In the genomic region with DNA sequence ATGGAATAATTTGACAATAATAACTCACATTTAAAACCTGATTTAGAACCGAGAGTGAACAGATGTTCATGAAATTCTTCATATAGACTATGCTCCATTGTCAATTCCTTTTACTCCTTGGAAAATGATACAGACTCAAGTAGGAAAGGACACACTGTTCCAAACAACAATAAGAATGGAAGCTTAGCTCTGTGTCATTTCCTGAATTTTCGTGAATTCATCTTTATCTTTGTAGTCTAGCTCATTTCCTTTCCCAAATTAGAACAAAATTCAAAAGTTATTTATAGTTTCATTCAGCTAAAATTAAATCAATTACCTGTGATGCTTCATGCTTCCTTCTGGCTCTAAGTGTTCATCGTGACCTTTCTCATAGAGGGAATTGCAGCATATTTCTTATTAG, we compare ENCODE assay signal across 25 mouse cellular contexts.
DNase-seq lines count a peak whose midpoint lies in the region; ATAC-seq and TF ChIP-seq lines count a peak whose summit lies in the region.
"Had no signal": no experiment of that assay in that cellular context is flagged by ENCODE, and none has a peak within 500 bp of the region (broad histone marks: within the 10 kb centered on the region; RNA-seq: fewer than 3 reads in every experiment).

No protein-coding gene starts in this region.

- no peaks in the 10 kb centered on the region for H3K36me3 ChIP-seq in heart, adult 2 months (ENCODE audit: control insufficient read depth, insufficient read depth, low read length)
- H3K36me3 ChIP-seq in heart, embryonic 11.5 days (ENCODE audit: control insufficient read depth, insufficient read depth, low read length), result no peaks in the 10 kb centered on the region
- H3K36me3 ChIP-seq in kidney, adult 2 months (ENCODE audit: control insufficient read depth, insufficient read depth, low read length), result no peaks in the 10 kb centered on the region
- H3K36me3 ChIP-seq in liver, adult 2 months (ENCODE audit: control insufficient read depth, insufficient read depth, low read length), result no peaks in the 10 kb centered on the region
- H3K36me3 ChIP-seq: embryonic facial prominence, embryonic 12.5 days; embryonic facial prominence, embryonic 15.5 days; heart, embryonic 12.5 days; heart, embryonic 15.5 days; hindbrain, embryonic 12.5 days; hindbrain, embryonic 15.5 days had no signal

- no peak for TF ChIP-seq CTCF in heart, adult 2 months (IDR thresholded peaks at IDR 0.05)
- TF ChIP-seq CTCF in kidney, adult 2 months (conservative IDR thresholded peaks at IDR 0.05; ENCODE audit: insufficient read depth, insufficient read length, low read depth, low read length), result no peak
- TF ChIP-seq CTCF in liver, adult 2 months (IDR thresholded peaks at IDR 0.05; ENCODE audit: low read depth, low read length), result no peak

- H3K27ac ChIP-seq in heart, adult 2 months, result peak overlapping the region; percentile 80
- H3K27ac ChIP-seq in heart, embryonic 11.5 days (ENCODE audit: low read depth, low read length), result no peak overlapping the region
- H3K27ac ChIP-seq in kidney, adult 2 months (ENCODE audit: insufficient read depth, low read depth, low read length), result peak overlapping the region; percentile 23; the same call in 1 of the 2 replicates
- H3K27ac ChIP-seq in liver, adult 2 months (replicated peaks; ENCODE audit: insufficient read depth, low read depth, low read length), result no peak overlapping the region
- H3K27ac ChIP-seq: embryonic facial prominence, embryonic 12.5 days; embryonic facial prominence, embryonic 15.5 days; gastrocnemius, adult 2 months; heart, embryonic 15.5 days; hindbrain, embryonic 12.5 days; hindbrain, embryonic 15.5 days had no signal

- no peaks in the 10 kb centered on the region for H3K79me2 ChIP-seq in heart, adult 2 months (replicated peaks; ENCODE audit: control insufficient read depth, insufficient read depth, low read length)
- H3K79me2 ChIP-seq in liver, adult 2 months (ENCODE audit: control insufficient read depth, insufficient read depth, low read length), result no peaks in the 10 kb centered on the region

- no peaks in the 10 kb centered on the region for H3K27me3 ChIP-seq in heart, adult 2 months (ENCODE audit: control insufficient read depth, insufficient read depth, low read length)
- H3K27me3 ChIP-seq in heart, embryonic 11.5 days (ENCODE audit: control insufficient read depth, insufficient read depth, low read length), result no peaks in the 10 kb centered on the region
- no peaks in the 10 kb centered on the region for H3K27me3 ChIP-seq in kidney, adult 2 months (replicated peaks; ENCODE audit: control insufficient read depth, insufficient read depth, low read length)
- H3K27me3 ChIP-seq in liver, adult 2 months (ENCODE audit: control insufficient read depth, insufficient read depth, low read length), result no peaks in the 10 kb centered on the region
- H3K27me3 ChIP-seq: embryonic facial prominence, embryonic 12.5 days; embryonic facial prominence, embryonic 15.5 days; heart, embryonic 12.5 days; heart, embryonic 15.5 days; hindbrain, embryonic 12.5 days; hindbrain, embryonic 15.5 days; Patski had no signal

- no peak for TF ChIP-seq POLR2A in heart, adult 2 months (IDR thresholded peaks at IDR 0.05; ENCODE audit: insufficient read depth, low read depth, low read length)
- TF ChIP-seq POLR2A in kidney, adult 2 months (IDR thresholded peaks at IDR 0.05; ENCODE audit: low read depth, low read length), result no peak
- no peak for TF ChIP-seq POLR2A in liver, adult 2 months (IDR thresholded peaks at IDR 0.05; ENCODE audit: extremely low read depth, insufficient read depth, low read length)

- DNase-seq in heart, adult 2 months, result no peak
- DNase-seq in kidney, adult 2 months, result peak; percentile 41
- DNase-seq in kidney, postnatal 14 days, result no peak
- peak; percentile 4 for DNase-seq in liver, adult 2 months (ENCODE audit: extremely low read depth, low read depth, low spot score)
- no peak for DNase-seq in liver
- peak; percentile 29 for DNase-seq in Muller cell, postnatal 12 days (ENCODE audit: inconsistent ontology term)
- DNase-seq: adrenal gland, postnatal 10 days; adrenal gland, postnatal 36 days; cerebellum, adult 11 months; cerebellum, adult 2 months; cerebellum, adult 9-11 months; cerebellum, postnatal 25 days; forebrain, postnatal 0 days; gastrocnemius, adult 2 months; gastrocnemius, postnatal 14 days; heart, postnatal 14 days had no signal

- no peak overlapping the region for H3K4me2 ChIP-seq in heart, embryonic 11.5 days
- H3K4me2 ChIP-seq: embryonic facial prominence, embryonic 12.5 days; embryonic facial prominence, embryonic 15.5 days; heart, embryonic 12.5 days; heart, embryonic 15.5 days; hindbrain, embryonic 12.5 days; hindbrain, embryonic 15.5 days had no signal

- no peak overlapping the region for H3K9ac ChIP-seq in heart, adult 2 months (ENCODE audit: low read depth, low read length)
- no peak overlapping the region for H3K9ac ChIP-seq in heart, embryonic 11.5 days (ENCODE audit: low read depth, low read length)
- no peak overlapping the region for H3K9ac ChIP-seq in liver, adult 2 months (ENCODE audit: low read depth, low read length)
- H3K9ac ChIP-seq: embryonic facial prominence, embryonic 12.5 days; embryonic facial prominence, embryonic 15.5 days; forebrain, postnatal 0 days; heart, embryonic 12.5 days; heart, embryonic 15.5 days; hindbrain, embryonic 12.5 days; hindbrain, embryonic 15.5 days had no signal

- 28% methylated on average over 3 of the region's 3 CpGs for WGBS in heart, adult 2 months
- 57% methylated on average over 3 of the region's 3 CpGs for WGBS in heart, embryonic 11.5 days (ENCODE audit: insufficient replicate concordance)
- WGBS in kidney, adult 2 months, result 61% methylated on average over 3 of the region's 3 CpGs
- WGBS in liver, adult 2 months, result 47% methylated on average over 3 of the region's 3 CpGs

- TF ChIP-seq EP300 in heart, adult 2 months (IDR thresholded peaks at IDR 0.05; ENCODE audit: insufficient read depth, low read depth, low read length), result no peak

- no peak overlapping the region for H3K4me3 ChIP-seq in heart, adult 2 months
- no peak overlapping the region for H3K4me3 ChIP-seq in heart, embryonic 11.5 days (ENCODE audit: low read depth, low read length)
- H3K4me3 ChIP-seq in kidney, adult 2 months (ENCODE audit: insufficient read depth, low read depth, low read length), result no peak overlapping the region
- no peak overlapping the region for H3K4me3 ChIP-seq in liver, adult 2 months (ENCODE audit: insufficient read depth, low read depth, low read length)
- H3K4me3 ChIP-seq: embryonic facial prominence, embryonic 12.5 days; embryonic facial prominence, embryonic 15.5 days; gastrocnemius, adult 2 months; heart, embryonic 12.5 days; heart, embryonic 15.5 days; hindbrain, embryonic 12.5 days; hindbrain, embryonic 15.5 days had no signal

- no peaks in the 10 kb centered on the region for H3K9me3 ChIP-seq in heart, embryonic 11.5 days (replicated peaks; ENCODE audit: control insufficient read depth, low read length)
- H3K9me3 ChIP-seq: embryonic facial prominence, embryonic 12.5 days; embryonic facial prominence, embryonic 15.5 days; heart, embryonic 12.5 days; heart, embryonic 15.5 days; hindbrain, embryonic 12.5 days; hindbrain, embryonic 15.5 days had no signal

- H3K4me1 ChIP-seq in heart, adult 2 months (ENCODE audit: control insufficient read depth, insufficient read depth, low read length), result peaks cover 3% of the 10 kb centered on the region
- H3K4me1 ChIP-seq in heart, embryonic 11.5 days (ENCODE audit: control insufficient read depth, insufficient read depth, low read length), result no peaks in the 10 kb centered on the region
- H3K4me1 ChIP-seq in kidney, adult 2 months (ENCODE audit: control insufficient read depth, insufficient read depth, low read length), result no peaks in the 10 kb centered on the region
- no peaks in the 10 kb centered on the region for H3K4me1 ChIP-seq in liver, adult 2 months (ENCODE audit: control insufficient read depth, insufficient read depth, low read length)
- H3K4me1 ChIP-seq: embryonic facial prominence, embryonic 12.5 days; embryonic facial prominence, embryonic 15.5 days; heart, embryonic 12.5 days; heart, embryonic 15.5 days; hindbrain, embryonic 12.5 days; hindbrain, embryonic 15.5 days had no signal

- no peak for ATAC-seq in heart, embryonic 11.5 days (replicated peaks; ENCODE audit: insufficient number of reproducible peaks, low FRiP score, low TSS enrichment)
- ATAC-seq: forebrain, embryonic 14.5 days; forebrain, postnatal 0 days; Patski had no signal

- intact Hi-C loops in heart, adult 2 months (cut with DNase I), result loop anchor here (1.0 to 10.0 kb wide), 4 partner anchors 193 to 670 kb away; no protein-coding TSS in a partner anchor

Comparison
In these comparisons a context has a peak if more than half of its experiments do, and no peak if none do; other contexts are left out.
1. DNase-seq: peak in kidney, adult 2 months (single experiment), liver, adult 2 months (single experiment) and Muller cell, postnatal 12 days (single experiment); none in heart, adult 2 months (0 of 2), kidney, postnatal 14 days (single experiment) and liver (single experiment).
2. H3K27ac ChIP-seq: peak in heart, adult 2 months (single experiment) and kidney, adult 2 months (single experiment); none in heart, embryonic 11.5 days (single experiment) and liver, adult 2 months (single experiment).